Mouse (Mus musculus) myocyte (in vitro differentiated cells): Measurements from ENCODE around the gene Letmd1.

Experiments
- CEBPB ChIP-seq: IDR thresholded peaks from 2 replicates; pipeline ENCODE4 v1.6.1; 2011; ENCODE audit warnings: mild to moderate bottlenecking, moderate library complexity; ENCODE audit not compliant: poor library complexity, insufficient read depth, severe bottlenecking
- E2F4 ChIP-seq: IDR thresholded peaks from one replicate; pipeline ENCODE4 v1.6.1; 2011; ENCODE audit warnings: mild to moderate bottlenecking, control low read depth, moderate library complexity; ENCODE audit not compliant: insufficient read depth
- MAX ChIP-seq: IDR thresholded peaks from one replicate; pipeline ENCODE4 v1.6.1; 2011; ENCODE audit warnings: low read depth, mild to moderate bottlenecking, control low read depth
- MYOD1 ChIP-seq, 3 experiments: IDR thresholded peaks; one replicate each; pipeline ENCODE4 v1.6.1; 2011; ENCODE audit warnings: control low read depth in 2 of 3, low read depth in 2 of 3, mild to moderate bottlenecking in 2 of 3, moderate library complexity in 1 of 3; ENCODE audit not compliant: insufficient read length in 2 of 3, control insufficient read depth in 1 of 3
- MYOG ChIP-seq, 3 experiments: IDR thresholded peaks; one replicate each; pipeline ENCODE4 v1.6.1; 2011; ENCODE audit warnings: control low read depth in 2 of 3, low read depth in 2 of 3, mild to moderate bottlenecking in 2 of 3; ENCODE audit not compliant: insufficient read length in 2 of 3, control insufficient read depth in 1 of 3, insufficient read depth in 1 of 3
- POLR2A ChIP-seq: IDR thresholded peaks from one replicate; pipeline ENCODE4 v1.6.1; 2011; ENCODE audit warnings: low read depth, mild to moderate bottlenecking, control low read depth, moderate library complexity; ENCODE audit not compliant: insufficient read length
- POLR2AphosphoS2 ChIP-seq: IDR thresholded peaks from one replicate; pipeline ENCODE4 v1.6.1; 2011; ENCODE audit warnings: low read depth, control low read depth; ENCODE audit not compliant: insufficient read length
- TCF12 ChIP-seq: IDR thresholded peaks from one replicate; pipeline ENCODE4 v1.6.1; 2011; ENCODE audit warnings: mild to moderate bottlenecking, control low read depth; ENCODE audit not compliant: poor library complexity, insufficient read depth, severe bottlenecking
- TCF3 ChIP-seq: IDR thresholded peaks from one replicate; pipeline ENCODE4 v1.6.1; 2011; ENCODE audit warnings: low read depth, control low read depth; ENCODE audit not compliant: insufficient read length
- USF1 ChIP-seq: IDR thresholded peaks from one replicate; pipeline ENCODE4 v1.6.1; 2011; ENCODE audit warnings: low read depth, mild to moderate bottlenecking, control low read depth, moderate library complexity

DNA sequence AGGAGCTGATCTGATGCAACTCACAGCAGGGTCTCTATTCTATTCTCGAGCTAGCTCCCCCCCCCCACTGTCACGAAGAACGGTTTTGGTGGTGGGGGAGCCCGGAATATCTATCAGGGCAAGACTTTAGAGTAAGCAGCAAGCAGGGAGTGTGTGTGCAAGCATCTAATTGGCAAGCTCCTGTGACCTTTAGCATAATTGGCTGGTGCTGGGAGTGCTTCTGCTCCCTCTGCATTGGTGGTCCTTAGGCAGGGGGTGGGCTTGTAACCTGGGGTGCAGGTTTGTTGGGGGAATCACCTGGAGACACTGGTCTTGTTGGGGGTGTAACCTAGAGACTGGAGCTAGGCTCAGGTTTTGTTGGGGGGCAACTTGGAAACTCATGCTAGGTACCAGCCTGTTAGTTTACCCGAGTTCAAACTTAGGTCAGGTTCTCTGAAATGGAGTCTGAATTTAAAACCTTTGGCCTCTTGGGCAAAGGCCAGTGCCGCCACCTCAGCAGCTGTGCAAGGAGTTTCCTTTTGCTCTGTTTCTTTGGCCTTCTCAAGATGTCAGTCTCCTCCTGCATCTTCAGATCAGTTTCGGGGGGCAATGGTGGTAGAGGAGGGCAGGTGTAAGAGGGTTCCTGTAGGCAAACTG is 12.3 kb upstream of the Letmd1 start:
- no peak for TF ChIP-seq POLR2A
- no peak for TF ChIP-seq MAX
- no peak for TF ChIP-seq USF1
- no peak for TF ChIP-seq MYOG (IDR thresholded peaks at IDR 0.05; ENCODE audit: control insufficient read depth in 1 of 3, insufficient read depth in 1 of 3, insufficient read length in 2 of 3, low read depth in 2 of 3)
- TF ChIP-seq POLR2AphosphoS2, result no peak
- no peak for TF ChIP-seq E2F4
- TF ChIP-seq CEBPB, result no peak
- no peak for TF ChIP-seq TCF12
- no peak for TF ChIP-seq MYOD1 (IDR thresholded peaks at IDR 0.05; ENCODE audit: control insufficient read depth in 1 of 3, insufficient read length in 2 of 3, low read depth in 2 of 3)
- no peak for TF ChIP-seq TCF3
